Mouse (Mus musculus) kidney, adult 18-20 months (tissue): ENCODE measurements around the gene Slc5a4b.
A peak's percentile ranks its signal among the peaks of the same experiment; 100 is the strongest.
"Not testable (repeated sequence)": the region's sequence is repeated elsewhere in the genome, so short reads cannot be mapped to it uniquely, and the experiment has no call there.

Experiments used
- DNase-seq: peaks from one replicate; pipeline ENCODE4 v3.0.0; 2021

Gene Slc5a4b

DNA sequence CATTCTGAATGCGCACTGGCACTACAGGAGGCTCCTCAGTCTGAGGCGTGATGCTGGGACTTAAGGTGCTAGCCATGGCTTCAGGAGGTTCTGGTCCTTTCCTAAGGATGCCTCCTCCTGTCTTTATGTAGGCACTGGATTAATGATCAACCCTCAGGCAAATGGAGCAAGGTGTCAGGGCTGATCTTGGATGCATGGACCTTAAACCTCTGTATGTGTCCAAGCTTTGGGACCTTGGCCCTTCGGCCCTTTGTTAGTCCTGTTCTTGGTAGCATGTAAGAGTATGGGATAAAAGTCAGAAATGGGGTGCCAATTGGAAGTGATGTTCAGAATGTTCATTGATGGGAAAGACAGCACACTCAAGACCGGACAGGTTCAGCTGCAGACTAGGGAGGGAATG lies at the start of gene Slc5a4b:
Gene Slc5a4b, minus strand, starts transcription at position 101 of the 400 bp plus-strand sequence.
- DNase-seq, result no peak

- no peak for DNase-seq
Observed at GRCm38 (mm10) chr10:76158009-76158408, 47.2 kb upstream of the Slc5a4b start.

DNA sequence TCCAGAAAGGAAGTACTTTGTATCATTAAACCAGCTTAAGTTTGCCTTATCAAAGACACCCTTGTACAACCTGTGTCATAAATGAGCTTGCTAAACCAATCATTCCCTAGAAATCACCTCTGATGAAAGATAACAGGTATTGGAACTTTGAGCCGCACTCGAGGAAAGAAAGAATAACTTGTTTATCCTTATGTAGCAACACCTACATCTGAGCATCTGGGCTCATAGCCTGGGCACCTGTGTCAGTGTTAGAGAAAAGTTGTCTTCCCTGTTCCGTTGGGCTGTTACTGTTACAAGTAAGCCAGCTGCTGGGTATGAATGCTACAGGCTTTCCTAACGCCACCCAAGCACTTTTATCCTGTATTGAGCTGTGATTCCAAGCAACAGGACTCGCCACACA lies 46.8 kb upstream of the Slc5a4b start:
- DNase-seq, result no peak

GRCm38 (mm10) chr10:76155911-76156310 lies 45.1 kb upstream of the Slc5a4b start:
- DNase-seq, result no peak

DNA sequence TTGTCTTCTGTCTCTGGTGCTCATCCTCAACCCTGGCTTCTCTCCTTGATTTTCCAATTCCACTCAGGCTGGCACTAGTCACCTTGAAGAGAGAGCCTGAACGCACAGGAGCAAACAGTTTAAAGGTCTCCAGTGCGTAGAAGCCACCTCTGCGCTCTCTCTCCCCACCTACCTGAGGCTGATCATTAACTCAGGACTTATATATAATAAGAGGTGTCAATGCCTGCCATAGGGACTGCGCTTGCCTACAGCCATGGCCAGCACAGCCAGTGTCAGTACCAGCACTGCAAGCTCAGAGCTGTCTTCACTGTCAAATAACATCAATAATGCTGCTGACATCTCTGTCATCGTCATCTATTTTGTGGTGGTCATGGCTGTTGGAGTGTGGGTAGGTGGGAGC lies 36.5 kb upstream of the Slc5a4b start, which contains the start of gene Slc5a4a:
Gene Slc5a4a, plus strand, starts transcription at position 174 of the 400 bp plus-strand sequence.
- DNase-seq, result no peak

- no peak for DNase-seq
Observed at GRCm38 (mm10) chr10:76146846-76147245, 36.1 kb upstream of the Slc5a4b start.

GRCm38 (mm10) chr10:76136318-76136717 lies 25.6 kb upstream of the Slc5a4b start:
- DNase-seq, result no peak

- no peak for DNase-seq
Observed at GRCm38 (mm10) chr10:76132506-76132905, 21.7 kb upstream of the Slc5a4b start.

DNA sequence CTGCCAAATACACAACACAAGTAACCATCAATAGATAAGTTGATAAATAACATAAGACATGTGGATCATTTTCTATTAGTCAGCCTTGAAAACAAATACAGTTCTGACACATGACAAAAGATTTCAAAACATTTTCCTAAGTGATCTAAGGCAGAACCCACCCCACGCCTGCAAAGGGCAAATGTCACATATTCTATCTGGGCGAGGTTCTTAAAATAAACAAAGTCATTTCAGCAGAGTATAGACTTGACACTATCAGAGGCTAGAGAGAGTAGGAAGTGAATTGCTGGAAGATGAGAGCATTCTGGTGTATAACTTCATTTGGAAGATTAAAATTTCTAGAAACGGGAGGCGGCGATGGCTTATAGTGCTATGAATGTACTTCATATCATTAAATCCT lies 10.7 kb upstream of the Slc5a4b start:
- DNase-seq, result no peak

DNA sequence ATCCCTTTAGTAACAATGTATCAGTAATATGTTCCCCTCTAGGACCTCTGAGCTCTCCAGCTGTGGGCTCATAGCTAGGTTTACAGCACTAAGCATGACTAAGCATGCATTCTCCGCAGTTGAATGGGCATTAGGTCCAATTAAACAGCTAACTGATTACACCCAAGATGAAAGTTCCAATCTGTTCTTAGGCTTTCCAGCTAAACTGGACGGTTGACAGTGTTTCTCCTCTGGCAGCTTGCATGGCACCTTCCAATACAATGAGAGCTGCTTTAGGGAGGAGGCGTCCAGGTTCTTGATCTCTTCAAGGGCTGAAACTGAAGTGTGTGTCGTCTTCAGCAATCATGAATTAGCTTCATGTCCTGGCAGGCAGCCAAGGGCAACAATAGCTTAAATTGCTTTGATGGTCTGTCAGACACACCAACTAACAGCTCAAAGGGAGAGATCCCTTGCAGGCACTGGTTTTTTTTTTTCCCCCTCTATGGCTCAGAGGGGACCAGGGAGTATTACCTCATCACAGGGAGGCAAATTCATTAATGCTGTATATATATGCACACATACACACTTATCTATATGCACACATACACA lies 9.5 kb upstream of the Slc5a4b start:
- no peak for DNase-seq

GRCm38 (mm10) chr10:76118741-76119140 lies 8.0 kb upstream of the Slc5a4b start:
- DNase-seq, result no peak

- DNase-seq, result peak; percentile 70
Observed at GRCm38 (mm10) chr10:76117966-76118365, 7.2 kb upstream of the Slc5a4b start.

DNA sequence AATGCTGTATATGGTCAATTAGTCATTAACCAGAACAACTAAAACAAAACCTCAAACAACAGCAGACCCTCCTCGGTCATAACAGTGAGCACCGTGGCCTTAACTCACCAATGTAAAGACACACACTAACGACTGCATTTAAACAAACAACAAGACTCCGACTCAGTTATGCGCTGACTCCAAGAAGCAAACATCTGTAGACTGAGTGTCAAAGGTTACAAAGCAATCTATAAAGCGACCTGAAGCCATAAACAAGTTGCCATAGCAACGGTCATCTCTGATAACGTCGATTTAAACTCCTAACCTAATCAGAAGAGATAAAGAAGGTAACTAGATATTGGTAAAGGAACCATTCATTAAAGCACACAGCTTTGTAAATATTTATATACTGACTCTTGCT lies 13.4 kb downstream of the Slc5a4b start:
- no peak for DNase-seq

GRCm38 (mm10) chr10:76096580-76096979 lies 14.2 kb downstream of the Slc5a4b start:
- no peak for DNase-seq

GRCm38 (mm10) chr10:76077008-76077407 lies 33.8 kb downstream of the Slc5a4b start:
- not testable (repeated sequence) for DNase-seq

- not testable (repeated sequence) for DNase-seq
Observed at GRCm38 (mm10) chr10:76072080-76072479, 38.7 kb downstream of the Slc5a4b start.

GRCm38 (mm10) chr10:76067674-76068613 lies 42.8 kb downstream of the Slc5a4b start:
- DNase-seq, result peak; percentile 23

DNA sequence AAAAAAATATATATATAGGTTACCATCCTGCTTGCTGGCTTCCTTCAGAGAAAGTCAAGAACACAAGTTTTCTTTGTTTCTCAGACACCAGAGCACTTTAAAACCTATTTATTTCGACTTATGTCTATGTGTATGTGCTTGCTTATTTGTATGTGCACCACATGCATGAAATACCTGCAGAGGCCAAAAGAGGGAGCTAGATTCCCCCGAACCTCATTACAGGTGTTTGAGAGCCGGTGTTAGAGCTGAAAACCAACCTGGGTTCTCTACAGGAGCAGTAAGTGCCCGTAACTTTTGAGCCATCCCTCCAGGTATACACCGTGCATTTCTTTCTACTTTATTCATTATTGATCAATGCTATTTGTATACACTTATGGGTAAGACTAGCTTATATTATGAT lies 48.3 kb downstream of the Slc5a4b start:
- no peak for DNase-seq

DNA sequence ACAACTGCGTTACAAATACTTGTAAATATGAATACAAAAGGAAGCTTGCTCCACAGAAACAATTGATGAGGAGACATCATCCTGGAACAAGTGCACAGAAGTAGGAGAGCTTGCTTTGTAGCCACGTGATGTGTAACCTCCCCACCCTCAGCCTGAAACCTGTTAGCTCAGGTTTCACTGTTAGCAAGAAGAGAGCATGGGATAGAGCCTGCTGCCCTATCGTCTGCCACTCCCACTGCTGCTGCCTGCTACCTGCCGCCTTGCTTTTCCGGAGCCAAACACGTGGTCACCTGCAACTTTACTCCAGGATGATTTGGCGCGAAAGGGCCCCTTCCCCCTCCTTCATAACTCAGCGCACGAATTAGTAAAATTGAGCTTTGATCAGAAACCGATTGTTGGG lies 58.9 kb downstream of the Slc5a4b start:
- no peak for DNase-seq

- no peak for DNase-seq
Observed at GRCm38 (mm10) chr10:76048967-76049366, 61.8 kb downstream of the Slc5a4b start.

DNA sequence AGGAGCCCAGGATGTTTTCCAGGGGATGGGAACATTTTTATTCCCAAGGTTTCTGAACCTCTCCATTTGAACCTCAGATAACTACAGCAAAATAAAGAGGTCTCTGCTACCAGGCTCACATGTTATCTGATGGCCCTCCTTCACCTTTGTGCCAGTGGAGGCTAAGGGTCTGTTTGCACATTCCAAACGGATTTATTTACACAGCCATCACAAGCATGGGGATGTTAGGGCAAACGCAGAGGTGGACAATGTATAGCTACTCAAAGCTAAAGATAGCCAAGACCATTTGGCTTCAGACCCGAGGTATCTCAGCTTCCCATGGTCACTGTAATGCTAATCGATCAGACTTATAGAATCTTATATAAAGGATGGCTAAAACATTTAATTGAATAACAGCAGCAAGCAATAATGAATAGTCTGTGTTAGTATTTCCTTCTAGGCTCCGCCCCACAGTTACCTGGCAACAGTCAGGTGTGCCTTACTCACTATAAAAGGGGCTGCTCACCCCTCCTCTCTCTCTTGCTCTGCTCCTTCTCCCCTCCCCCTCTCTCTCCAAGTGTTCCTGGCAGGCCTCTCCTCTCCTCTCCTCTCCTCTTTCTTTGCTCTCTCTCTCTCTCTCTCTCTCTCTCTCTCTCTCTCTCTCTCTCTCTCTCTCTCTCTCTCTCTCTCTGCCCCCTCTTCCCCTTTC lies 63.4 kb downstream of the Slc5a4b start:
- no peak for DNase-seq

DNA sequence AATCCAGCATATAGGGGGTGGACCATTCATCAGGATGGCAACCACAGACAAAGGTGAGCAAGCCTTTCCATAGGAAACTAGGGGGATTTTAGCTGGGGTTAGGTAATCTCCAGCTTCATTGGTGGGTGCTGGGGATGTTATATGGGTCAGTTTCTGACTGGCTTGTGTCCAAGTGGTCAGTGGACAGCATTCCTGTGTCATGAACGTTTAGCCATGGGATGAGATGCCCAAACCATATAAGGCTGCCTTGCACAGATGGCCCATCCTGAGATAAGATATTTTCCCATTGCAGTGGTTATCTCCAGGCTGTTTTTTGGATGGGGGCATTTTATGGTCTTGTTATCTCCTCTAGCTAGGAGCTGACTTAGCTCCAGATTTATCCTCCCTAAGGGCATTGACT lies 64.0 kb downstream of the Slc5a4b start:
- DNase-seq, result no peak

GRCm38 (mm10) chr10:76045343-76045742 lies 65.4 kb downstream of the Slc5a4b start:
- no peak for DNase-seq

DNA sequence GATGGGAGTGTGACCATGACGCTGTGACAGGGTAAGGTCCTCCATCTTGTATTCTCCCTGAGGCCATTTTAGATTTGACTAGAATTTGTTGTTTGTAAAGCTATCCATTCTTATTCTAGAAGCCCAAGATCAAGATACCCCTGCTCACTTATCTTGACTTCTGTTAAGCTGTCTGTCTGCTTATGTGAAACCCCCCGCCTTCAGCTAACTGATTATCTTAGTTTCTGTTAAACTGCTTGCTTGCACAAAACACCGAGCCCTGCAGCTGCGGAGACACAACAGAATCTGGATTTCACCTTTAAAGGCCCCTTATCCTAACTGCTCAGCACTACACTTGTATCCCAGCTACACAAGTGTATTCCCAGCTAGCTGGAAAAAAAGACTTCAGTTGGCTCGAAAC lies 73.8 kb downstream of the Slc5a4b start:
- DNase-seq, result no peak
